Mouse (Mus musculus): ENCODE data around the gene Camta1.
A peak's percentile ranks its signal among the peaks of the same experiment; 100 is the strongest.

The Camta1 gene

DNA sequence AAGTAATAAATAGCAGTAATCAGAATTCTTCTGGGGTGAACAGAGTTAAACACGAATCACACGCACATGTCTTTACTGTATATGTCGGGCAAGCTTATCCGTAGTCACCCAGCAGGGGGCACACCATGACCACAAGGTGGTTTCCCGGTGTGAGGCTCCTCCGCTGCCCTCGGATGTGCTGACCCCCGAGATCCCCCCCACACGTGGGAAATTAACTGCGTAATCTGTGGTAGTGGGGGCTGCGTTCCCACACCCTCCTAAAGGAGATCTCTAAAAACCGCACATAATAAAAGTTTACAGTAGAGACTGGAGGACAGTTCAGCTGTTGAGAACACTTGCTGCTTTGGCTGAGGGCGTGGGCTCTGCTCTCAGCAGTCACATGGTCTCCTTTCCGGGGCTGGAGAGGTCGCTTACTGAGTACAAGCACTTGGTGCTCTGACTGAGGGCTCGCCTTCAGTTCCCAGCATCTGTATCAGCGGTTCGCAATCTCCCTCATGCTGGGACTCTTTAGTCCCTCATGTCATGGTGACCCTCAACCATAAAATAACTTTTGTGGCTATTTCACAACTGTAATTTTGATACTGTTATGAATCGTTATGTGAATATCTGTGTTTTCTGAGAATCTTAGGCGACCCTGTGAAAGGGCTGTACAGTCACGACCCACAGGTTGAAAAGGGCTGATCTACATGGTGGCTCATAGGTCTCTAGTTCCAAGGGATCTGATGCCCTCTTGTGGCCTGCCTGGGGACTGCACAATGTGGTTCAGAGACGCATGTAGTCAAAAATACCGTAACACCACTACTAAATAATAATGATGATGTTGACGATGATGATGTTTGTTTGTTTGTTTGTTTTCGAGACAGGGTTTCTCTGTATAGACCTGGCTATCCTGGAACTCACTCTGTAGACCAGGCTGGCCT lies 896.8 kb downstream of the Camta1 start:
- no peaks in the 10 kb centered on the region for H3K36me3 ChIP-seq (ENCODE audit: control insufficient read depth, insufficient read depth, low read length, poor library complexity, severe bottlenecking)
- no peaks in the 10 kb centered on the region for H3K27me3 ChIP-seq (ENCODE audit: control insufficient read depth, insufficient read depth, low read length, poor library complexity, severe bottlenecking)
- peak; percentile 80 for DNase-seq (ENCODE audit: low read depth, low spot score)

DNA sequence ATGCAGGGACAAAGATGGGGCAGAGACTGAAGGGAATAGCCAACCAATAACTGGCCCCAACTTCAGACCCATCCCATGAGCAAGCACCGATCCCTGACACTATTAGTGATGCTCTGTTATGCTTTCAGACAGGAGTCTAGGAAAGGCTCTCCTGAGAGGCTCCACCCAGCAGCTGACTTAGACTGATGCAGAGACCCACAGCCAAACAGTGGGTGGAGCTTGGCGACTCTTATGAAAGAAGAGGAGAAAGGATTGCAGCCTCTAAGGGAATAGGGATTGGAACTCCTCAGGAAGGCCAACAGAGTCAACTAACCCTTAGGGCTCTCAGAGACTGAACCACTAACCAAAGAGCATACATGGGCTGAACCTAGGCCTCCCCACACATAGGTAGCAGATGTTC lies 898.0 kb downstream of the Camta1 start:
- DNase-seq (ENCODE audit: low read depth, low spot score) = no peak
- Histone ChIP-seq H3K27me3 (ENCODE audit: control insufficient read depth, insufficient read depth, low read length, poor library complexity, severe bottlenecking) (no peaks in the 10 kb centered on the region), H3K36me3 (ENCODE audit: control insufficient read depth, insufficient read depth, low read length, poor library complexity, severe bottlenecking) (no peaks in the 10 kb centered on the region)

DNA sequence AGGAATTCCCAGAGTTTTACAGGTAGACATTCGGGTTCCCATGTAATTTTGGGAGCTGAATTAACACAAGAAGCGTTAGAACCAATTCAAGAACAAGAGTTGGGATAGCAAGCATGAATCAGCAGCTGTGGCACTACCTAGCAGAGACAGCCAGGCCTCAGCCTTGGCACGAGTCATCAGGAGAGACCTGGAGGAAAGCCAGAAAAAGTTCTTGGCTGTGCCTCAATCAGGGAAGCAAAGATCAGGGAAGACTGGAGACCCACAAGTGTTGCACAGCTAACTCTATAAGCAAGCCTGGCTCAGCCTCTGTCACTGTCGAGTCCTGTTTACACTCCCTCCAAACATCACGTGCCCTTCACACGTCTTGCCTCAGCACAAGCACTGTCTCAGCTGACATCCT lies 899.4 kb downstream of the Camta1 start:
- Histone ChIP-seq H3K27me3 (ENCODE audit: control insufficient read depth, insufficient read depth, low read length, poor library complexity, severe bottlenecking) (no peaks in the 10 kb centered on the region), H3K36me3 (ENCODE audit: control insufficient read depth, insufficient read depth, low read length, poor library complexity, severe bottlenecking) (no peaks in the 10 kb centered on the region)
- no peak for DNase-seq (ENCODE audit: low read depth, low spot score)

DNA sequence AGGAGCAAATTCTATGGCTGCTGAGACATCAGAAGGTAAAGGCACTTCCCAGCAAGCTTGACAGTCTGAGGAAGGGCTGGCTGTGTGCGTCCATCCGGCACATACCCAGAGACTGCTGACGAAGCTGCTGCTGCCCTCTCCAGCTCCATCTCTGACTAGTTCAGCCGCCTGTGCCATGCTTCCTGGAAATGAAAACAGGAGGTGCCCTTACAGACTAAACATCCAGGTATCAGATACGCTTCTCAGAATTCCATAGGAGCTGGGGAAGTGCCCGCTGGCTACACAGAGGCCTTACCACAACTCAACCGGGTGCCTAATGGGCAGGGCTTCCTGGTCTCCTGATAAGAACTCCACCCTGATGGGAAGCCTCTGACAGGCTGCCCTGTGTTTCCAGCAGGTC lies 903.1 kb downstream of the Camta1 start:
- no peak for DNase-seq (ENCODE audit: low read depth, low spot score)
- Histone ChIP-seq H3K27me3 (ENCODE audit: control insufficient read depth, insufficient read depth, low read length, poor library complexity, severe bottlenecking) (no peaks in the 10 kb centered on the region), H3K36me3 (ENCODE audit: control insufficient read depth, insufficient read depth, low read length, poor library complexity, severe bottlenecking) (no peaks in the 10 kb centered on the region)

DNA sequence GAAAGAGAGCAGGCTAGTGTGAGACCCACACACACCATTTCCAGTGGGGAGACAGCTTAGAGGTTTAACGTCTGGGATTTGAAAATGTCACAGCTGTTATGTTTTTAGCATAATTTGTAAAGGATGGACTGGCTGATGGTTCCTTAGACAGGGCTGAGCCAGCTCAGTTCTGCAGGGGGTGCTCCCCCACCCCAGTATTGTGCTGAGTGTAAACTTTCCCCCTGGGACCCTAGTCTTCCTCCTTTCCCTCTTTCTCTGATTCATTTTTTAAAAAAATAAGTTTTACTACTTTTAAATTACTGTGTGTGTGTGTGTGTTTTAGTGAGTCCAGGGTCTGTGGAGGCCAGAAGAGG lies 904.6 kb downstream of the Camta1 start:
- no peak for DNase-seq (ENCODE audit: low read depth, low spot score)
- no peaks in the 10 kb centered on the region for H3K36me3 ChIP-seq (ENCODE audit: control insufficient read depth, insufficient read depth, low read length, poor library complexity, severe bottlenecking)
- no peaks in the 10 kb centered on the region for H3K27me3 ChIP-seq (ENCODE audit: control insufficient read depth, insufficient read depth, low read length, poor library complexity, severe bottlenecking)

DNA sequence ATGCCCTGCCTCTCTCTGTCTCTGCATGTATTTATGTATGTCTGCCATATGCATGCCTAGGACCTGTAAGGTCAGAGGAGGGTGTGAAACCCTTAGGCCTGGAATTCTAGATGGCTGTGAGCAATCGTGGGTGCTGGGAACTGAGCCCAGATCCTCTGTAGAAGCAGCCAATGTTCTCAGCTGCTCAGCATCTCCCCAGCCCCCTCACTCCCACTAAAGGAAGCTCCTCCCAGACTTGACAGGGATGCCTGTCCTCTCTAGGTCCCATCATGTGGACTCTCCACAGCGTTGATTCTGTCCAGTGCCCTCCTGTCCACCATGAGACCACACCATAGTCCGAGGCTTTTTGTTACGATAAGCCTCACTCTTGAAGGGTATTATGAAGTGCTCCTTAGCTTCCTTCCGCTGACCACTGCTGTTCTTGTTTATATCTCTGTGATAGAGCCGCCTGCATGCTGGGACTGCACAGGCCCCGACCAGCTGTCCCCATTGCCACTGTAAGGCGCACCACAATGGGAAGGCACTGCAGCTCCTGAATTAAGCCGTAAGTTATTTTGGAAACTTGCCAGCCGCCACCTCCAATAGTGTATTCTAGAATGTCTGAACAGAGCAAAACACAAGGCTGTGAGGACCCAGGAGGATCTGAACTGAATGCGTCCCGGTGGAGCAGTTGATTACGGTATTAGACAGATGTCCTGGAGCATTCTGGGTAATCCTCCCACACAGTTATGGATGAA lies 905.1 kb downstream of the Camta1 start:
- no peak for DNase-seq (ENCODE audit: low read depth, low spot score)

DNA sequence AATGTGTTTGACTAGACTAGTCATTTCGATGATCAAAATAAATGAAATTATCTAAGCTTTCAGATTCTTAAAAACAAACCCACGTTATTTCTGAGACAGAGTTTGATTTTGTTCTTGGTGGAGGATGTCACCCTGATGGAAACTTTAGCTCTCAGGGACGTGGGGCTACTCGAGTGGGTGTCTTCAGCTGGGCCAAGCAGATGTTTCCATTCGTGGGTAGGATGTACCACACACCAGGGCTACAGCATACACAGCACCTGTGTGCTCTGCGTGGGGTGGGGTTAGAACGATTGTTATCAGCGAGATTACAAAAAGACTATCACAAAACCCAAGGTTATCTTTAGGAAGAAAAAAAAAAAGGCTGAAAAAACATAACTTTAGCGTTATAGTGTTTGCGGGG lies 910.7 kb downstream of the Camta1 start:
- no peaks in the 10 kb centered on the region for H3K36me3 ChIP-seq (ENCODE audit: control insufficient read depth, insufficient read depth, low read length, poor library complexity, severe bottlenecking)
- DNase-seq (ENCODE audit: low read depth, low spot score) = no peak
- no peaks in the 10 kb centered on the region for H3K27me3 ChIP-seq (ENCODE audit: control insufficient read depth, insufficient read depth, low read length, poor library complexity, severe bottlenecking)

More for the DNA sequence above, 905.1 kb downstream of the Camta1 start:
- Histone ChIP-seq H3K27me3 (ENCODE audit: control insufficient read depth, insufficient read depth, low read length, poor library complexity, severe bottlenecking) (no peaks in the 10 kb centered on the region), H3K36me3 (ENCODE audit: control insufficient read depth, insufficient read depth, low read length, poor library complexity, severe bottlenecking) (no peaks in the 10 kb centered on the region)

DNA sequence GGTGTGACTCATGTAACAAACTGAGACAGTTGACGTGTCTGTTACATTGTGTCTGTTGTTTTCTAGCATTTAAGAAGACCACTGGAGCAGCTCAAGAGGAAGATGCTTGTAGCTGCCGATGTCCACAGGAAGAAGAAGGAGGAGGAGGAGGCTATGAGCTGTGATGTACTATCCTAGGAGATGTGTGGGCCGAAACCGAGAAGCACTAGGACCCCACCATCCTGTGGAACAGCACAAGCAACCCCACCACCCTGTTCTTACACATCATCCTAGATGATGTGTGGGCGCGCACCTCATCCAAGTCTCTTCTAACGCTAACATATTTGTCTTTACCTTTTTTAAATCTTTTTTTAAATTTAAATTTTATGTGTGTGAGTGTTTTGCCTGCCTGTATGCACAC lies 917.0 kb downstream of the Camta1 start:
- DNase-seq (ENCODE audit: low read depth, low spot score) = no peak
- Histone ChIP-seq H3K27me3 (ENCODE audit: control insufficient read depth, insufficient read depth, low read length, poor library complexity, severe bottlenecking) (no peaks in the 10 kb centered on the region), H3K36me3 (ENCODE audit: control insufficient read depth, insufficient read depth, low read length, poor library complexity, severe bottlenecking) (no peaks in the 10 kb centered on the region)

DNA sequence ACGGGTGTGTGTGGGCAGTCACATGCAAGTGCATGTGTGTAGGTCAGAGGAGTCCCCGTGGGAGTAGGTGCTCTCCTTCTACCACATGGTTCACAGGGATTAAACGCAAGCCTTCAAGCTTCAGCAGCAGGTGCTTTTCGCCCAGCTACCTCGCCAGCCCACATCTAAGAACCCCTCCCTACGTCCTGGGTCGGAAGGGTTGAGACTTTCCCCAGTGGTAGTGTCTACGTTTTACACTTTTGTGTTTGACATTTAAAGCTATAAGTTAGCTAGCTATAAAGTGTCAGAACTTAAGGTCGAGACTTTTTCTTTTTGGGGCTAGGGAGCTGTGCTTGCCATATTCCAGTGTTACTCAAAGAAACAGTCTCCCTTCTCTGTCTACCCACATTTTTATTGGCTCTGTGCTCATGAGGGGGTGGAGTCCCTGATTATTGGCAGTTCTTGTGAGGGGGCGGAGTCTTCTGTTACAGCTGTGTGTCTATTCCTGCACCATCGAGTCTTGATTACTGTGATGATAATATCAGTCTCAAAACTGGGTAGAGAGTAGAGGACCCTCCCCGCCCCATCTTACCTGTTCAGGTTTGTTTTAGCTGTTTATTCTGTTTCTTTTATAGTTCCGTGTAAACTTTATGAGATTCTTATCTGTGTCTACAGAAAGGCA lies 921.6 kb downstream of the Camta1 start:
- no peaks in the 10 kb centered on the region for H3K36me3 ChIP-seq (ENCODE audit: control insufficient read depth, insufficient read depth, low read length, poor library complexity, severe bottlenecking)
- no peaks in the 10 kb centered on the region for H3K27me3 ChIP-seq (ENCODE audit: control insufficient read depth, insufficient read depth, low read length, poor library complexity, severe bottlenecking)
- peak; percentile 10 for DNase-seq (ENCODE audit: low read depth, low spot score)

DNA sequence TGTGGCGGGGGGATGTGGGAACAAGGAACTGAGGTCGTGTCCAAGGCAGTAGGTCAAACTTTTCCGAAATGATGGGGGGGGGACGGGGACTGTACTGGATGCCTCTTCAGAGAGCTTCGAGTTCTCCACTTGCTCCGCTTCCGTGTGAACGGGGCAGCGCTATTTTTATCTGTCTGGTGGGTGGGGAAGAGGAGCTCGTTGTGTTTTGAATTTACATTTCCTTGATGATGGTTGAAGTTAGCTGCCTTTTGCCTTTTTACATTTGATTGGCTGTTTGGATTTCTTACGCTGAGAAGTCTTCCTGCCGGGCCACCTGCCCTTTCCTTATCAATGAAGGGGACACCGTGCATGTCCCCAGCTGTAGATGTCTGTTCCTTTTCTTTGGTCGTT lies 923.6 kb downstream of the Camta1 start:
- DNase-seq (ENCODE audit: low read depth, low spot score) = no peak
- Histone ChIP-seq H3K36me3 (ENCODE audit: control insufficient read depth, insufficient read depth, low read length, poor library complexity, severe bottlenecking) (no peaks in the 10 kb centered on the region), H3K27me3 (ENCODE audit: control insufficient read depth, insufficient read depth, low read length, poor library complexity, severe bottlenecking) (no peaks in the 10 kb centered on the region)

DNA sequence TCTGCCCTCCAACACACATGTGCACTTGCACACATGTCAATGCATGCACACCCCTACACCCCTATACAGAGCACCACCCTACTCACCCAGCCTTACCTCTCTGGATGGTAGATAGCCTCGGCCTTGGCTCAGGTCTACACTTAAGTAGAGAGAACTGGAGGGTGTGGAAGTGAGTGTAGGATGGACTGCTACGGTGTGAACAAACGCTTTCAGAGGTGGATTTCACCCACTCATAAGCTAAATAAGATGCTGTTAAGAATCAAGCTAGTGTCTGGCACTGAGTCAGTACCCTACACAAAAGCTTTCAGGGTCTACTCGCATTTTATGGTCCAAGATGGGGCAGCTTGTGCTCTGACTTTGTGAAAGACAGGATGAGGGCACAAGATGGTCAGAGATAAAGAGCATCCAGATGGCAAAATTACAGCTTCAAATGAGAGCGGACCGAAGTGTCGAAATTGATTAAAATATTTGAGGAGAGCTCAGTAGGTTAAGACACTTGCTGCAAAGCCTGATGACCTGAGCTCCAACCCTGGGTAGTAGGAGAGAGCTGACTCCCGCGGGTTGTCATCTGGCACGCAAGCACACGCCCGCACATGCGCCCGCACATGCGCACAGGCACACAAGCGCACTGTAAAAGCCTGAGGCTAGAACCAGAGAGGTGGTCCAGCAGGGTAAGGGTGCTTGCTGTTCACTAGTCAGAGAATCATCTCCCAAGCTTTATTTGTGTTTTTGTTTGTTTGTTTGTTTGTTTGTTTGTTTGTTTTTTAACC lies 924.2 kb downstream of the Camta1 start:
- Histone ChIP-seq H3K36me3 (ENCODE audit: control insufficient read depth, insufficient read depth, low read length, poor library complexity, severe bottlenecking) (no peaks in the 10 kb centered on the region), H3K27me3 (ENCODE audit: control insufficient read depth, insufficient read depth, low read length, poor library complexity, severe bottlenecking) (no peaks in the 10 kb centered on the region)
- DNase-seq (ENCODE audit: low read depth, low spot score) = no peak

DNA sequence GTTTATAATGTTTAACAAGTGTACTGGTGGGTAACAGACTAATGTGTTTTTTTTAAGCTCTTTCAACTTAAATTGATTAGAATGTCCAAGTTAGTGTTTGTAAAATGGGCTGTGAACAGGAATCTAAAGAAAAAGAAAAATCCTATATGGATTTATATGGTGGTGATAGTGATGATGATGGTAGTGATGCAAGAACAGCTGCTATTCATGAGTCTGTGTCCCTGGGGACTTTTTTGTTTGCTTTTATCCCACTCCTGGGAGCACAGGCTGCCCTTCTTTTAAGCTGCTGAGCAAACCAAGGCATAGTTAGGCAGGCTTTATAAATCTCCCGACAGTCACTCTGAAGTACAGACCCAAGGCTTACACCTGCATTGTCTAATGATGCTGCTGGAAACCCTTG lies 928.2 kb downstream of the Camta1 start:
- no peaks in the 10 kb centered on the region for H3K27me3 ChIP-seq (ENCODE audit: control insufficient read depth, insufficient read depth, low read length, poor library complexity, severe bottlenecking)
- no peaks in the 10 kb centered on the region for H3K36me3 ChIP-seq (ENCODE audit: control insufficient read depth, insufficient read depth, low read length, poor library complexity, severe bottlenecking)
- no peak for DNase-seq (ENCODE audit: low read depth, low spot score)

DNA sequence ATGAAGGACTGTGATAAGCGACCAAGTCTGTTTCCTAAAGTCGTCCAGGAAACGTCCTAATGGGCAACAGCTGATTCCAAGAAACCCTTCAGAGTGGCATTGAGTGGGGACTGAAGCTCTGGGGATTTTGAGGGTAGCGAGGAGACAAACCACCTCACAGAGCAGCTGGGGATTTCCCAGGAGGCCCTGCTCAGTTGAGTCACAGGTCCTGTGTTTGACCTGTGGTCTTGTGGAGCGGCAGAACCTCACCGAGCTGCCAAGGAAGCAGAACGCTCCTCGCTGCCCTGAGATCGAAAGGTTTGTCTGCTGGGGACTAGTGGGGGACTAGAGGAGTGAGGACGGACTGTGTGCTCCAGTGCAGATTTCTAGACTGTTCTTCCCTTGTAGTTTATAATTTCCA lies 933.9 kb downstream of the Camta1 start:
- Histone ChIP-seq H3K27me3 (ENCODE audit: control insufficient read depth, insufficient read depth, low read length, poor library complexity, severe bottlenecking) (no peaks in the 10 kb centered on the region), H3K36me3 (ENCODE audit: control insufficient read depth, insufficient read depth, low read length, poor library complexity, severe bottlenecking) (no peaks in the 10 kb centered on the region)
- peak; percentile 49 for DNase-seq (ENCODE audit: low read depth, low spot score)

DNA sequence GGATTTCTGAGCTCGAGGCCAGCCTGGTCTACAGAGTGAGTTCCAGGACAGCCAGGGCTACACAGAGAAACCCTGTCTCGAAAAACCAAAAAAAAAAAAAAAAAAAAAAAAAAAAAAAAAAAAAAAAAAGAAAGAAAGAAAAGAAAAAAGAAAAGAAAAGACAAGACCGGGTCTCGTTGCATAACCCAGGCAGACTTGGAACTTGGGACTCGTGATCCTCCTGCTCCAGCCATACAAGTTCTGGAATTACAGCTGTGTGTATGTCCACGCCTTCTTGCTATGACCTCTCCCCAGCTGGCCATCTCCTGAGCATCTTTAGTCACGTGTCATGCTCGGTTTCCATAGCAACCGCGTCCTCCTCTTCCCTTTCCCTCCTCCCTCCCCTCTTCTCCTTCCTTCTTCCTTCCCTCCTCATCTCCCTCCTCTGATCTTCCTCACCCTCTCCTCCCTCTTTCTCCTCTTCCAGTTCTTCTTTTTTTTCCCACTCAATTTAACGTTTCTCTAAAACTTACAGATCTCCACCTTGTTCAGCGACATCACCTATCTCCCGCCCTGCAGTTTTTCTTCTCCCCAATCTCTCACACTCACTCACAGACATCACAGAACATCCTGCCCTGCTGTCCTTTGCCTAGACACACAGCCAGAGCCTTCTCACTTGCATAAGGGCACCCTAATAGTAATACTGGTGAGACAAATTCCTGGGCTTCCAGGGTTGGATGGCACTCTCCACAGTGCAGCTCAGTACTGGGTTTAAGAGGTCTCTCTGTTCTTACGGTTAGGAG lies 934.6 kb downstream of the Camta1 start:
- no peaks in the 10 kb centered on the region for H3K36me3 ChIP-seq (ENCODE audit: control insufficient read depth, insufficient read depth, low read length, poor library complexity, severe bottlenecking)
- DNase-seq (ENCODE audit: low read depth, low spot score) = peak; percentile 26
- H3K27me3 ChIP-seq (ENCODE audit: control insufficient read depth, insufficient read depth, low read length, poor library complexity, severe bottlenecking) = no peaks in the 10 kb centered on the region
